Mouse (Mus musculus): ENCODE data around the gene Plekhg2.

Gene Plekhg2

DNA sequence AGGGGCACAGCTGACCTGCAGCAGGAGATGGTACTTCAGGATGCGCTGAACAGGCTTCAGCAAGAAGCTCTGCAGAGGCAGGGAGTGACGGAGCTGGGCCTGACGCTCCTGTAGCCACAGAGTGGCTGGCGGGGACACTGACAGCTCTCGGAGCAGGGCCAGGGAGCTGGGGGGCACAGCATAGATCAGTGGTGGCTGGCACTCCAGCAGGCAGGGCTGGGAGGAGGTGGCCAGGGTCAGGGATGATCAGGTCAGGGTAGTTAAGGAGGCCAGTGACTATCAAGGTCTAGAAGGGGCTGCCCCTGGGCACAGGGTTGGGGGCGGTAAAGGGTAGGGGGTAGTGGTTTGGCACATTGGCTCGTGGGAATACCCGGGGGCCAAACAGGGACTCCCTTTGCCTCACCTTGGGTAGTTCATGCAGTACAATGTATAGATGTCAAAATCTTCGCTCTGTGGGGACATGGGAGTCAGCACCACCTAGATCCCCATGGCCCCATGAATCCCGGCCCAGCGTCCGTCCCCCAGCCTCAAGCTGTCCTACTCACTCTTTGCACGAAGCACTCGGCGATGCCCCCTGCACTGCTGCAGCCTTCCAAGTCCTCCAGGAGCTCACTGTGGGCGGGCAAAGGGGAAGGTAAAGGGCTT is 4.0 kb downstream of the Plekhg2 start:
- in situ Hi-C loops (cut with MboI, MseI), result loop anchor here in 1 of 2 experiments (5.0 kb wide), 2 partner anchors 239 to 891 kb away; no protein-coding TSS in a partner anchor

GRCm38 (mm10) chr7:28367663-28368275 is 4.6 kb downstream of the Plekhg2 start:
- in situ Hi-C loops (cut with MboI, MseI), result loop anchor here in 1 of 2 experiments (5.0 kb wide), 2 partner anchors 240 to 890 kb away; no protein-coding TSS in a partner anchor

DNA sequence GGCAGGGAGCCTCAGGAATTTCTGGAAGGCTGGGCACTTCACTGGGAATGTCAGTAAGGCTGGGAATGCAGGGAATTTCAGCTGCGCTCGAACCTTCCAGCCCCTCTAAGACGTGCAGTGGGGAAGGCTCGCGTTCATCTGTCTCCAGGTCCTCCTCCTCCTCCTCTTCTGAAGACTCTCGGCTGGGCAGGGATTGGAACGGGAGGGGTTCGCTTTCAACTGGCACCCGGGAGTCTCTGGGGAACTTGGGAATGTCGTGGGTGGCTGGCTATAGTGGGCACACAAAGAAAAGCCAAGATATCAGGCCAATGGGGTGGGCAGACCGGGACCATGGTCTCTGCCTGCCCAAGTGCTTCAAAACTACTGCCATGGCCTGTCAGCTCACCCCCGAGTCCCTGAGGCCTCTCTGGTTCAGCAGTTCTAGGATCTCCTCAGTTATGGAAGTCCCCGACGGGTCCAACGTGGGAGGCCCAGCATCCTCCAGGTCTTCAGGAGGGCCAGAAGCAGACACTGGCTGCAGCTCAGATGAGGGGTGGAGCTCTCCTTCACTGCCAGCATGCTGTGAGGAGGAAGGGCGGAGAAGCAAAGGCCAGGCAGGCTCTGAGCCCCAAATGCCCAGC is 9.8 kb downstream of the Plekhg2 start:
- in situ Hi-C loops (cut with MboI, MseI), result loop anchor here in 1 of 2 experiments (5.0 kb wide), 1 partner anchor 35 kb away; no protein-coding TSS in a partner anchor

GRCm38 (mm10) chr7:28361647-28362341 is 10.6 kb downstream of the Plekhg2 start:
- in situ Hi-C loops (cut with MboI, MseI), result loop anchor here in 1 of 2 experiments (5.0 kb wide), 1 partner anchor 36 kb away; no protein-coding TSS in a partner anchor

DNA sequence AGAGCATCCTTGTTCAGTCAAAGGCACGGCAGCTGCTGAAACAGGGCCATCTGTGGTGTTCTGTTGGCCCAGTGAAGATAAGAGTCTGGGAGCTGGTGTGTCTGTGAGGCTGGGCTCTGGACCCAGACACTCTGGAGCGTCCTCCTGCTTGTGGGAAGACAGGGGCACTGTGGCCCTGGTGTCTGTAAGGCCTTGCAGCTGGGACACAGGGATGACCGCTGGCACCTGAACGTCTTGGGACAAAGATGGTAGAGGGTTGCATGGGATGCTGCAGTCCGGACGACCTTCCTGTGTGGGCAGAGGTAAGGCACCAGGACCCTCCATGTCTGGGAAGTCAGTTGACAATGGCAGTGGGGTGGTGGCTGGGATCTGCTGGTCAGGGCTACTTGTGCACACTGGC is 12.1 kb downstream of the Plekhg2 start:
- in situ Hi-C loops (cut with MboI, MseI), result loop anchor here in 1 of 2 experiments (5.0 kb wide), 1 partner anchor 37 kb away; no protein-coding TSS in a partner anchor

DNA sequence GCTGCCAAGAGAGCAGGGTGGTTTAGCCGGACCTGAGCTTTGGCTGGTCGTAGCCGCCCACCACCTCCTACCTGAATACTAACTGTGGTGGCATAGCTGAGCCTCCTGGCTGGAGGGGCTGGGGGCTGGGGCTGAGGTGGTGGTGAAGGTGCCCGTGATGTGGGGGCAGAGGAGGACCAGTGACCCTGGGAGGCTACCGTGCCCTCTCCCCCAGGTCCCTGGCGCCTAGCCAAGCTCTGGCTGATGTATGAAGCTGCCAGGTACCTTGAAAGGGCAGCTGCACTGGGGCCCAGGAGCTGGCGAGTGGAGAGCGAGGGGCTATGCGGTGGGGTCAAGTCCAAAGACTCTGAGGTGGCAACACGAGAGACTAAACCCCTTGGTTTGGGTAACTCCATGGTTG is 12.5 kb downstream of the Plekhg2 start:
- in situ Hi-C loops (cut with MboI, MseI), result loop anchor here in 1 of 2 experiments (5.0 kb wide), 1 partner anchor 37 kb away; no protein-coding TSS in a partner anchor

GRCm38 (mm10) chr7:28358431-28358830 is 14.0 kb downstream of the Plekhg2 start:
- in situ Hi-C loops (cut with MboI, MseI), result no loop called here

- in situ Hi-C loops (cut with MboI, MseI), result no loop called here
Observed at GRCm38 (mm10) chr7:28357984-28358383, 14.4 kb downstream of the Plekhg2 start.

- in situ Hi-C loops (cut with MboI, MseI), result no loop called here
Observed at GRCm38 (mm10) chr7:28356981-28357380, 15.4 kb downstream of the Plekhg2 start.

GRCm38 (mm10) chr7:28355221-28355620 is 17.2 kb downstream of the Plekhg2 start:
- in situ Hi-C loops (cut with MboI, MseI), result no loop called here

GRCm38 (mm10) chr7:28354596-28354995 is 17.8 kb downstream of the Plekhg2 start:
- in situ Hi-C loops (cut with MboI, MseI), result no loop called here

- in situ Hi-C loops (cut with MboI, MseI), result no loop called here
Observed at GRCm38 (mm10) chr7:28354113-28354581, 18.3 kb downstream of the Plekhg2 start.

GRCm38 (mm10) chr7:28353267-28353666 is 19.1 kb downstream of the Plekhg2 start:
- in situ Hi-C loops (cut with MboI, MseI), result no loop called here

DNA sequence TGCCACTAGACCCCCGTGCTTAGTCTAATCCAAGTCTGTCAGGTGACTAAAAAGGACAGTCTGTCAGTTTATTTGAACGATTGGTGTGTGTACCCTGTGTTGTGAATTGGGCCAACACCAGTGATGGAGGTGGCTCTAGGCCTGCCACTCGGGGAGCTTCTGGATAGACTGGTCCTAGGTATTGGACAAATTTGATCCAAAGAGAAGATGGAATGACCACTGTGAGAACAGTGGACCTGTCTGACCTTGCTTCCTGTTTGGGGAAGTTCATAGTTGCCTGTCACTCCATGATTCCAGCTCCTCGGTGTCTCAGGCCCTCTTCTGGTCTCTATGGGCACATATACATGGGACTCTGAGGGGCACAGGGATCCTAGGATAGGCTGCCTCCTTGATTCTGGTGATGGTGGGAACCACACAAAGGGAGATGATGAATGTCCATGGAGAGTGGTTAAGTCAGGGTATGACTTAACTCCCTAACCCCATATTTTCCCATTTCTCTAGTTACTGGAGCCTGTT is 20.7 kb downstream of the Plekhg2 start:
- in situ Hi-C loops (cut with MboI, MseI), result no loop called here

DNA sequence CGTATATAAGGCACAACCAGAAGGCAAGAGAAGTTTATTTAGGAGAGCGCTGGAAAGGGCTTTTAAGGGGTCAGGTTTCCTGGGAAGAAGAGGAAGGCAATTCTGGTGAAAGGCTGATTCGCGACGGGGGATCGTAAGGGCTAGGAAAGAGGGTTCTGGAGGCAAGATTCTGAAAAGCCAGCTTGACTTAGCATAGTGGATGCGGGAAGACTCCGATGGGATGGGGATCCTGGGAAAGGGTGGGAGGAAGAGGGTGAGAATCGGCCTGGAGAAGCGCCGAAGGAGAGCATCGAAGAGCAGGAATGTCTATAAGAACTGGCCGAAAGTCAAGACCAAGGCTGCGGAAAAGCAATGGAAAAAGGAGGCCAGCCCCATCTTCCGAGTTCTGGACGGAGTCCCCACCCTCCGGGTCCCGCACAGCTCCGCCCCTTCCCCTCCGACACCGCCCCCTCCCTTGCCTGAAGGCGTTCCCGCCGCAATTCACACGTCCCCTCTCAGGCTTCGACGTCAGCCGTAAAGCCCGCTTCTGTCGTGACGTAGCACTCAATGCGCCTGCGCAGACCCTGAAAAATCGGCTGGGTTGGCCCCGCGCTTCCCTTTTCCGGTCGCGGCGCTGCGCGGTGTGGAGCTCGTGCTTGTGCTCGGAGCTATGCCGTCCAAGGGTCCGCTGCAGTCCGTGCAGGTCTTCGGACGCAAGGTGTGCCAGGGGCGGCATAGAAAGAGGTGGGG is 22.1 kb downstream of the Plekhg2 start, which contains the start of gene Rps16:
Rps16 (plus strand) TSS at position 498 of the 729 bp plus-strand sequence.
- in situ Hi-C loops (cut with MboI, MseI), result no loop called here

GRCm38 (mm10) chr7:28348601-28349000 is 23.8 kb downstream of the Plekhg2 start:
- in situ Hi-C loops (cut with MboI, MseI), result no loop called here

DNA sequence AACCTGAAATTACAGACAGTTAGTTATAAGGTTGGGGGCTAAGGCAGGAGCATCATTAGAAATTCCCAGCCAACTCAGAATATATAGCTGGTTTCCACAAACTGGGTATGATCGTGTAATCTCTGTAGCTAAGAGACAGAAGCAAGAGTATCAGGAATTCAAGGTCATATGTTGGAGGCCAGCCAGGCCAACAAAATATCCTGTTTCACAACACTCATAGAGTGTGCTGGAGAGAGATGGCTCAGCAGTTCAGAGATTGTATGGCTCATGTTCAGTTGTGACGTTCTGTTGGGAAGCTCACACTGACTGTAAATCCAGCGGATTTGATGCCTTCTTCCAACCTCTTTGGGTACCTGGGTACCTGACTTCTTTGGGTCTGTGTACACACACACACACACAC is 24.7 kb downstream of the Plekhg2 start:
- in situ Hi-C loops (cut with MboI, MseI), result no loop called here

DNA sequence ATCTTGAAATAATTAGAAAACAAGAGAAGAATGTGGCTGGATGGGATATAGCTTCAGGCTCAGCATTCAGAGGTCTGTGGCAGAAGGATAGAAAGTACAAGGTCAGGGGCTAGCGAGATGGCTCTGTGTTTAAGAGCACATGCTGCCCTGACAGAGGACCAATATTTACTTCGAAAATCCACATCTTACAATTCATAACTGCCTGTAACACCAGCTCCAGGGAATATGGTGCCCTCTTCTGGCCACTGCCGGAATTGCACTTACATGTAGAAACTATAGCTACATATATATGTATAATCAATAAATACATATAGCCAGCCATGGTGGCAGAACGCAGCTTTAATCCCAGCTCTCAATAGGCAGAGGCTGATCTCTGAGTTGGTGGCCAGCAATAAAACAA is 27.8 kb downstream of the Plekhg2 start:
- in situ Hi-C loops (cut with MboI, MseI), result no loop called here

GRCm38 (mm10) chr7:28341381-28341780 is 31.0 kb downstream of the Plekhg2 start:
- in situ Hi-C loops (cut with MboI, MseI), result no loop called here

GRCm38 (mm10) chr7:28339213-28339917 is 33.0 kb downstream of the Plekhg2 start:
- in situ Hi-C loops (cut with MboI, MseI), result no loop called here
